Mouse (Mus musculus) forelimb bud, embryonic 11.5 days (tissue): ENCODE measurements at regions not wholly inside any gene's neighbourhood (a gene's known extent, or its start where the extent isn't known, plus 50 kb on each side); places are given as distances from the start of the nearest gene placed in this dataset.
"Not testable (repeated sequence)": the region's sequence is repeated elsewhere in the genome, so short reads cannot be mapped to it uniquely, and the experiment has no call there.

Source experiments
- DNase-seq: peaks from one replicate; pipeline ENCODE4 v3.0.0-alpha.2; 2012; ENCODE audit warnings: low read depth, low spot score

GRCm38 (mm10) chr4:23567827-23568226 lies 928.4 kb upstream of the Mms22l start:
- no peak for DNase-seq

DNA sequence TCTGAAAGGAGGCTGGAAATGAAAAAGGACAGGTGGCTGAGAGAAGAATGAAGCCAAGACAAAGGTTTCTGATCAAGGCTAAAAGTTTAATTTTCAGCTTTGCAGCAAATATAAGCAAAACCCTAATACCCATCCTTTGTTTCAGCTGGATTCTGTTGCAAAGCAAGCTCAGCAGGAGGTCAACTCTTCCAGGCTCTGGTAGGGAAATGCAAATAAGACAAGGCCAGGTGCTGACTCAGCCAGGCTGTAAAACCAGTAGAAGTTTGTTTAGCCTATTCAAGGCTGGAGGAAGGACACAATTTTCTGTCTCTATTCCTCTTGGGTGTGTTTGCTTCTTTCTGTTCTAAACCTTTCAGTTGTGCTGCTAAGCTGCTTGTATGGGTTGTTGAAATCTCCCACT lies 923.2 kb upstream of the Mms22l start:
- no peak for DNase-seq

GRCm38 (mm10) chr4:23587412-23587811 lies 908.8 kb upstream of the Mms22l start:
- no peak for DNase-seq

- no peak for DNase-seq
These were observed 905.4 kb upstream of the Mms22l start for GRCm38 (mm10) chr4:23590883-23591282.

- DNase-seq = no peak
These were observed 904.7 kb upstream of the Mms22l start for GRCm38 (mm10) chr4:23591593-23591992.

- no peak for DNase-seq
These were observed 896.2 kb upstream of the Mms22l start for GRCm38 (mm10) chr4:23600070-23600469.

GRCm38 (mm10) chr4:23601426-23602293 lies 894.6 kb upstream of the Mms22l start:
- DNase-seq = no peak

GRCm38 (mm10) chr4:23602294-23602932 lies 893.8 kb upstream of the Mms22l start:
- DNase-seq = no peak

GRCm38 (mm10) chr4:23607348-23607747 lies 888.9 kb upstream of the Mms22l start:
- no peak for DNase-seq

- no peak for DNase-seq
These were observed 875.0 kb upstream of the Mms22l start for GRCm38 (mm10) chr4:23621208-23621607.

DNA sequence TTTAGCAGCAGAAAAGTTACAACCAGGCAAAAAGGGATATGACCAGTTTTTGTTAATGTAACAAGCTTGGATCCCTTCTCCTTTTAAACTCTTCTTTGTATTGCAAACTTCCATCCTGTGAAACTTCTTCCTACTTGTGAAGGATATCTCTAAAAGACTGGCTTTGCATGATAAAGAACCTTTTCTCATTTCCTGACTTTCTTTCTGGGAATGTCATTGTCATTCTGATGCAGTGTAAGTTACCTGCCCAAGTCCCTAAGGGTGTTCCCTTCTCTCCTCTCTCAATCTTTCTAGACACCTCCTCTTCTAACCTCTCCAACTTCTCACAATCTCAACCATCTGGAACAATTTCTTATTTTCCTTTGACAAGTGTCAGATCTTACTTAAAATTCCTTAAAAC lies 874.0 kb upstream of the Mms22l start:
- no peak for DNase-seq

DNA sequence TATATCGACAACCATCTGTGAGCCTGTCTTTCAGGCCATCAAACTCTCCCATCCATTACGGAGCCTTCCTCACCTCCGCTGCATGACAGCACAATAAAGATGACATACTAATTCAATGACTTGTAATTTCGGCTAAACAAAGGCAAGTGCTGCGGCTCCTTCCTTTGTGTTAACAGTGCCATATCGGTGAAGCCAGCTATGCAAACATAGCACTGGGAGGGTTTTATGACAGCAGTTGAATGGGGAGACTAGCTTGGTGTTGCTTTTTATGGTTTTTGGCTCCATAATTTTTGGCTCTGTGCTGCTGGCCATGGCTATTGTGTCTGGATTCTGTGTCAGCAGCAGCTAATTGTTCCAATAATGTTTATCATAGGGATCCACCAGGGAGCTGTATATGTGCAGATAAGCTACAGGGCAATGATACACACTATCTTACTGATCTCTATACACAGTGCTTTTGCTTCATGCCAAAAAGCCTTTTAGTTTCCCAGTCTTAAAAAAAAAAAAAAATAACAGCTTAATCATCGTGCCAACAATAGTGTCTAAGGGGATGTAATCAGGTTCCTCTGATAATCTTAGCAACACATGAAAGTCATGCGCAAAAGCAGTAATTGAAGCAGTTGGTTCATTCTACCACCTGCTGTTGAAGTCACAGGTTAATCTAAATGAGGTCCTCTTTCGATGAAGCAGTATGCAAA lies 859.9 kb upstream of the Mms22l start:
- DNase-seq = no peak

DNA sequence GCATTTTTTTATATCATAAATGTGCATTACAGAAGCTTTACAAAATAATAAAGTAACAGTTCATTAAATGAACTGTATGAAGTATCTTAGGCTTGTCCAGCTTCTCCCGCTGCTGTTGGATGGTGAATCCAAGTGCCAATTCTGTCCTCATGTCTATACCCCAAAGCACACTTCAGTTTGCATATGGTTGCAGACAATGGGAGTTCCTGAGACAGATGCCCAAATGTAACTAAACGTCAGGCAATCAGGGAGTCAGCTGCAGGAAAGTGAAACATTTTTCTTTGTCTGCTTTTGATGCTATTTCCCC lies 859.4 kb upstream of the Mms22l start:
- DNase-seq = no peak

DNA sequence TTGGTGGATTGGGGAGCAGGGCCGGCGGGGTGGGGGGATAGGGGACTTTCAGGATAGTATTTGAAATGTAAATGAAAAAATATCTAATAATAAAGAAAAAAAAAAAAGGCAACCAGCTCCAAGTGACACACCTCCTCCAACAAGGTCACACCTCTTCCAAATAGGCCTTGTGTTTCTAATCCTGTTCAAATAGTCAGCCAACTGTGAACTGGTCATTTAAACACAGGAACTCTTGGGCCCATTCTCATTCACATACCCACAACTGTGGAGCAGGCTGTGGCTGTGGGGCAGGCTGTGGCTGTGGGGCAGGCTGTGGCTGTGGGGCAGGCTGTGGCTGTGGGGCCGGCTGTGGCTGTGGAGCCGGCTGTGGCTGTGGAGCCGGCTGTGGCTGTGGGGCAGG lies 839.6 kb upstream of the Mms22l start:
- DNase-seq = not testable (repeated sequence)

DNA sequence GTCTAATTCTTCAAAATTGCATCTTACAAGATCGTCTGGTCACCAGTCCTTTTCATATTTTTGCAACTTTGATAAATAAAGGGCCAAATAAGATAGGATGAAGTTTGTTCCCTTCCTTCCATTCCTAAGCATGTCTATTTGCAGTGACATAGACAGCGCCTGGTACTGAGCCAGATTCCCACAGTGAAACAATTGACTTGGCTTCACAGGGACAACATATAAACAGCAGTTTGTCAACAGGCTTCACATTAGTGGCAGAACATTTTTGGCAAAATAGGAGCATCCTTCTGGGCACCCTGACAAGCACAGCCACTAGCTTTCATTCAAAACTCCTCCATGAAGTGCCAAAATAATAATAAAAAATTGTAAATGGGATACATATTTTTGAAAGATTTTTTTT lies 827.4 kb upstream of the Mms22l start:
- DNase-seq = no peak

- no peak for DNase-seq
These were observed 792.6 kb upstream of the Mms22l start for GRCm38 (mm10) chr4:23703626-23704025.

GRCm38 (mm10) chr4:23710716-23711115 lies 785.5 kb upstream of the Mms22l start:
- no peak for DNase-seq

DNA sequence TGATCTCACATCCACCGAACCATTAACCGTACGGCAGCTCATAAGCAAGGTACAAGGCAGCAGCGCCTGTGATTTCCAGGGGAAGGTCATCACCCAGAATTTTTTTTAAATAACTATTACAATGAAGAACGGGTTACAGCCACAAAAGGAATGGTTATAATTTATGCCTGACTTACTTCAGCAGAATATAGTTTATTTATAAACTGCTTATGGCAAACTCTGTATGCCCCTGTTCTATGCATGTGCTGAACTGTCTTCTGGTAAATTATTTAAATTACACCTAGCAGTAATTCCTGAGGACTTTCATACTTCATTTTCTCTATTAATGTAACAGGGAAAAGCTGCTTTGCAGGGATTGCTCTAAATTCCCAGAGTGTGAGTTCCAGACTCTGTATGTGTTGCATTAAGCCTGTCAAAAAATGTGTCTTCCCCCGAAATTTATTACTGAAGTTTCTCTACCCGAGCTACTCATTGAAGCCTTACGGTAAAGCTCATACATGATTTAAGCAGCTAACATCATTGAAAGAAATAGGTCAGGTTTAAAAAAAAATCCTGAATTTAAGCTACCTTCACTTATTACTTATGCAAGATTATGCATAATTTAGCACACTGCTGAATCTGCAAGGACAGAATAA lies 782.4 kb upstream of the Mms22l start:
- no peak for DNase-seq

GRCm38 (mm10) chr4:23727846-23728245 lies 768.4 kb upstream of the Mms22l start:
- no peak for DNase-seq

DNA sequence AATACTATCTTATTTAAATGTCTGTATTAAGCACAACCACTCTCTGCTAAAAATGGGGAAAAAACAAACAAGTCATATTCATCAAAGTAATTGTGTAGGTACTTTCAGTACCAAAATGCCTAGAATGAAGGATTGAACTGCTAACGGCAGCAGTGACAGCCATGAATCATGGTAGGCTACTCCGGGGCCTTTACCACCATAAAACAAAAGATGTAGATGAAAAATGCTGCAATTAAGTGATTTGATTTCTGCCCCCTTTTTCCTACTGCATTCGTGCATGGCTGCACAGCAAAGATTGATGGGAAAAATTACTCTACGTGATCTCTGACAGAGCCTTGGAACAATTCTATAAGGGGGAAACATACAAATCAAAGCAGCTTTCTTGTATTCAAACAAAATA lies 763.8 kb upstream of the Mms22l start:
- DNase-seq = no peak

- no peak for DNase-seq
These were observed 752.2 kb upstream of the Mms22l start for GRCm38 (mm10) chr4:23744079-23744478.

- DNase-seq = no peak
These were observed 738.2 kb upstream of the Mms22l start for GRCm38 (mm10) chr4:23758005-23758404.
